Mouse (Mus musculus): ENCODE data around the gene Phlda1.

DNA sequence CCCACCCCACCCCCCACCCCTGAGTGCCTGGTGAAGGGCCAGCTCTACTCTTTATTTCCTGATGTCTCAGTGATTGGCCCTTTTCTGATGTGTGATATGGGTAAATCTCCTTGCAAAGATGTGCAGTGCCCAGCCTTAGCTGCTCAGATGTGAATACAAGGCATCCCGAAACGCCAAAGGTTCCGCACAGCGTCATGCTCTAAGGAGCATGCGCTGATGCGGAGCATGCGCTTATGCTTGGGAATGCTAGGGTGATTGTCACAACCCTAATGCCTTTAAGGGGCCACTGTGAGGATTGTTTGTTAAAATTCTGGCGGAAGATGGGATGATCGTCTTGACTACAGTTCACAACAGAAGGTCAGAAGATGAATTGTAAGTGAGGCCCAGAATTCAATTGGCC lies 34.6 kb downstream of the Phlda1 start:
- TF ChIP-seq GATA1 (IDR thresholded peaks at IDR 0.05; ENCODE audit: borderline replicate concordance, low read length), result no peak
- no peak for TF ChIP-seq FLI1 (IDR thresholded peaks at IDR 0.05; ENCODE audit: low read length)
